Mouse (Mus musculus) heart, adult 2 months (tissue): ENCODE results near the gene Nfasc. TPM values are rescaled to one million over a fixed set of nuclear protein-coding genes. Genes with fewer than 3 reads are reported as not detected.

Experiments used
- DNase-seq, 2 experiments: peaks; one replicate each; pipeline ENCODE4 v3.0.0; 2021
- H3K27ac ChIP-seq: fragments of 200-600 bp; 2 replicates; pipeline ENCODE4 v1.8.1; 2022
- H3K27me3 ChIP-seq: fragments of 200-500 bp; 2 replicates; pipeline ENCODE4 v1.6.1; 2012; ENCODE audit warnings: mild to moderate bottlenecking, low read length, inconsistent platforms, mixed read lengths; ENCODE audit not compliant: control insufficient read depth, insufficient read depth
- H3K36me3 ChIP-seq: fragments of 200-500 bp; 2 replicates; pipeline ENCODE4 v1.6.1; 2012; ENCODE audit warnings: low read length, inconsistent platforms; ENCODE audit not compliant: control insufficient read depth, insufficient read depth
- H3K4me1 ChIP-seq: fragments of 200-500 bp; 2 replicates; pipeline ENCODE4 v1.6.1; 2011; ENCODE audit warnings: low read length; ENCODE audit not compliant: control insufficient read depth, insufficient read depth
- H3K4me3 ChIP-seq: fragments of 200-600 bp; 2 replicates; pipeline ENCODE4 v1.8.1; 2022
- H3K79me2 ChIP-seq: fragments of 200-500 bp; replicated peaks from 2 replicates; pipeline ENCODE4 v1.6.1; 2012; ENCODE audit warnings: mild to moderate bottlenecking, inconsistent platforms, low read length, moderate library complexity, mixed read lengths; ENCODE audit not compliant: control insufficient read depth, insufficient read depth
- H3K9ac ChIP-seq: fragments of 200-500 bp; 2 replicates; pipeline ENCODE4 v1.6.1; 2012; ENCODE audit warnings: low read depth, mild to moderate bottlenecking, control low read depth, inconsistent platforms, low read length, mixed read lengths
- CTCF ChIP-seq: fragments of 200-600 bp; IDR thresholded peaks from 2 replicates; pipeline ENCODE4 v1.8.1; 2022; ENCODE audit warnings: antibody characterized with exemption, mild to moderate bottlenecking, moderate library complexity
- EP300 ChIP-seq: fragments of 200-500 bp; IDR thresholded peaks from 2 replicates; pipeline ENCODE4 v1.6.1; 2011; ENCODE audit warnings: low read depth, low read length, control low read depth; ENCODE audit not compliant: insufficient read depth
- POLR2A ChIP-seq: fragments of 200-500 bp; IDR thresholded peaks from 2 replicates; pipeline ENCODE4 v1.6.1; 2011; ENCODE audit warnings: mild to moderate bottlenecking, low read depth, low read length, control low read depth; ENCODE audit not compliant: insufficient read depth
- WGBS: fragments of 180-500 bp; shearing (Covaris S2); methylation state at CpG from one replicate; pipeline ENCODE4 v1.1.7; 2018; 5-methylcytosine and 5-hydroxymethylcytosine counted together
- intact Hi-C: fragments of 180-260 bp; cut with DNase I; formaldehyde crosslinking; loops from one replicate; pipeline ENCODE4 v1.15.1; 2025
- long read RNA-seq: library from polyadenylated mRNA; stranded (forward); transcript quantifications from one replicate; pipeline ENCODE4 v2.0.0, GENCODE M21; 2021
- polyA plus RNA-seq: library from polyadenylated mRNA; depleted of rRNA; stranded (reverse); fragments of >200 nt; gene quantifications from 2 replicates; pipeline ENCODE4 v1.2.3, GENCODE M21; 2012; rRNA removed
- total RNA-seq, 2 experiments: library from RNA; stranded (reverse); gene quantifications; 2 replicates each; pipeline ENCODE4 v1.2.3; 2021

Gene Nfasc
- total RNA-seq (under 1 TPM; 0.10 to 0.14 TPM), polyA plus RNA-seq (0.32 and 0.39 TPM in 2 replicates)
- long read RNA-seq = 0 reads

DNA sequence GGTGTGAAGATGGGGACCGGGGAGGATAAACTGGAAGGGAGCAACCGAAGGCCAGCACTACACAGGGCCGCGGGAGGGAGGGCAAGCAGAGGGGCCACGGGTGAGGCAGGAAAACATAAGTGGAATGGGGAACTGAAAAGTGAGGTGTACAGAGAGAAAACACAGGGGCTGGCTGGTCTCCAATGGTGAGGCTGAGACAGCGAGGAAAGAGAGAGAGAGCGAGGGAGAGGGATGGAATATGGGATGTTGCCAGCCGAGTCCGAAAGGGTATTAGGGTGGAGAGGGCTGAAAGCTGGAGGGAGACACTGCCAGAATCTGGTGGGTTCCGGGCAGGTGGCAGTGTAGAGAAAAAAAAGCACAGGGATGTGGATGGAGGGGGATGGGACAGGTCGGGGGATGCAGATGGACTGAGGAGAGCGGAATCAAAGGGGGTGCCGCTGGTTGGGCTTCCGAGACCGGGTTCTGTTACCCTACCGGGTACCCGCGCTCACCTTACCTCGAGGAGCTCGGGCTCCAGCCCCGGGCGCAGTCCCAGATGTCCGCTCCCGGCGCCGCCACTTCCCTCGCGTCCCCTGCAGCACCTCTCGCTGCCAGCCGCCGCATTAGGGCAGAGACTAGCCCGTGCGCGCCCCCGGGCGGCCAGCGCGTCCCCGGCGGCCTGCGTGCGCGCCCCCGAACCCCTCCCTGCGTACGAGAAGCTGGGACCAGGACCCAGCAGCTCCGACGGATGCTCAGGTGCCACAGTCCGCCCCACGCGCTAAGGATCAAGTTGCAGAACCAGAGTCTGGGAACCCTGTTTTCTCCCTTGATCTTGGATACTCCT lies at the start of gene Nfasc:
Nfasc (minus strand) TSS at position 623 of the 823 bp plus-strand sequence.
- peak; percentile 40 to 50 for DNase-seq
- WGBS = 7% methylated on average over 51 of the region's 51 CpGs
- peak; percentile 43 for TF ChIP-seq CTCF
- TF ChIP-seq POLR2A = no peak
- peaks cover 3% of the 10 kb centered on the region; the same call in 1 of the 2 replicates for H3K27me3 ChIP-seq
- no peaks in the 10 kb centered on the region for H3K4me1 ChIP-seq
- H3K27ac ChIP-seq = no peak within 1 kb of the TSS
- H3K9ac ChIP-seq = no peak within 1 kb of the TSS
- H3K36me3 ChIP-seq = no peaks in the 10 kb centered on the region
- intact Hi-C loops = no loop called here
- H3K4me3 ChIP-seq = peak within 1 kb of the TSS; percentile 14; the same call in 1 of the 2 replicates
- H3K79me2 ChIP-seq = no peaks in the 10 kb centered on the region

DNA sequence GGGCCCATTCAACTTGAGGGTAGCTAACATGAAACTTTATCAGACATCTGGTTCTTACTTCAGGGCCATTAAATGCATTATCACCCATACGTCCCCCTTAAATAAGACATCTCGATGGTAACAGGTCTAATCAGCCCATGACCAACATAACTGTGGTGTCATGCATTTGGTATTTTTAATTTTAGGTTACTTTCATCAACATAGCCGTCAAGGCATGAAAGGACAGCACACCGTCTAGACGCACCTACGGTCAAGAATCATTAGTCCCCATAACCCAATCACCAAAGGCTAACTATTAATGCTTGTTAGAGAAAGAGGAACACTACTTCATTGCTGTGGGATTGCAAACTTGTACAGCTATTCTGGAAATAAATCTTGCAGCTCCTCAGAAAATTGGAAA lies 49.5 kb upstream of the Nfasc start:
- Histone ChIP-seq H3K27me3 (no peaks in the 10 kb centered on the region), H3K27ac (no peak overlapping the region), H3K4me3 (no peak overlapping the region), H3K9ac (no peak overlapping the region), H3K79me2 (no peaks in the 10 kb centered on the region), H3K4me1 (no peaks in the 10 kb centered on the region), H3K36me3 (no peaks in the 10 kb centered on the region; the same call in 1 of the 2 replicates)
- 82% methylated on average over 6 of the region's 6 CpGs for WGBS
- TF ChIP-seq EP300 (no peak), CTCF (no peak), POLR2A (no peak)
- DNase-seq = no peak
- intact Hi-C loops = no loop called here

DNA sequence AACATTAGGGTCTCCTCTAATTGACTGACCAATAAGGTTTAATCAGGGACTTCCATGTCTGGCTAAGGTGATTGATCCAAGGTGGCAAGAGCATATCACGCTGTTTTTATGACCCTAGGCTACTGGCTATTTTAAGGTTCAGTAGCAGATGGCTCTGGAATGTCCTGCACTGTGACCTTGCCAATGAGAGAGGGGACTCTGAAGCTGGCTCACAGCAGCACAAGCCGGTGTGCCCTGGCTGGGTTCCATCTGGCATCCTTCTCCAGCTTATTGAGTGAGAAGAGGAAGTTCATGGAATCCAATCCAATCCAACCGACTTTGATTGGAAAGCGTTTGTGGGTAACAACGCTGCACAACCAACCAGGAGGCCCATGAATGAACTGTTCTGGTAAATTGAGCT lies 45.3 kb upstream of the Nfasc start:
- no peaks in the 10 kb centered on the region for H3K27me3 ChIP-seq
- peak overlapping the region; percentile 72 for H3K27ac ChIP-seq
- H3K79me2 ChIP-seq = no peaks in the 10 kb centered on the region
- no peak overlapping the region for H3K4me3 ChIP-seq
- no peak for TF ChIP-seq POLR2A
- TF ChIP-seq EP300 = 0 out of 2 replicates have a peak, but pooled peaks have one; percentile 15
- DNase-seq = peak; percentile 70 to 79
- 19% methylated on average over 5 of the region's 5 CpGs for WGBS
- H3K36me3 ChIP-seq = no peaks in the 10 kb centered on the region; the same call in 1 of the 2 replicates
- intact Hi-C loops = loop anchor here (5.0 kb wide), 1 partner anchor 65 kb away; no protein-coding TSS in a partner anchor
- no peaks in the 10 kb centered on the region for H3K4me1 ChIP-seq
- no peak overlapping the region for H3K9ac ChIP-seq

DNA sequence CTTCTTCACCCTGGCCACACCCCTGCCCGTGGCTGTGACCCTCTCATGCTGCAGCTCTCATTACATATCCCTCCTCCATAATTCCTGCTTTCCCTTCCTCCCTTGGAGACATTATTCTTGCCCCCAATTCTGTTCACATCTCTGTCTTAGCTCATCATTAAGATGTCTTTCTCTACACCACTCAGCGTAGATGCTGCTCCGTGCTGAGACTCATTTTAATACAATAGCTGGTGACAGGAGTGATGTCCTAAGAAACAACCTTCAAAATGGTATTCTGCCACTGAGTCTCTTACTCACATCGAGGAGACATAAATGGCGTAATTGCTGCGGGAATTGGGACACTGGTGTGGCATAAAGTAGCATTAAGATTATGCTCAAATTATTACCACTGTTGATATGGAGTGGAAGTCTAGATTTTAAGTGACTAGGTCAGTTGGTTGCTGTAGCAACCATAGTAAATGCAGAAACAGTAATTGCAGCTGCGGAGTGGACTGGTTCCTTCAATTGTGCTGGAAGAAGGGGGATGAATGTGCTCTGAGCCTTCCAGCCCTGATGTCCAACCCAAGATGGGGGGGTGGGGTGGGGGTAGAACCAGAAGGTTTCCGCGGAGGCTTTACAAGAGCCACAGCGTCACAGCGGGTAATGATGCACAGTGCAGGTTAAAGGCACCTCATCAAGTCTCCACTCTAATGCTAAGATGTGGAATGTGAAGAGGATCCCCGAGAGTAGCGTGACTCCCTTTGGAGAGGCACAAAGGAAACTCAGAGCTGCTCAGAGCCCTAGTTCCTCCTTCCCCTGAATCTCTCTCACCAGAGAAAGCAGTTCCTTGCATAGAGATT lies 40.2 kb upstream of the Nfasc start:
- H3K27ac ChIP-seq = no peak overlapping the region
- no peak overlapping the region for H3K9ac ChIP-seq
- intact Hi-C loops = no loop called here
- no peaks in the 10 kb centered on the region for H3K79me2 ChIP-seq
- no peak for DNase-seq
- H3K4me3 ChIP-seq = no peak overlapping the region
- no peaks in the 10 kb centered on the region for H3K4me1 ChIP-seq
- no peaks in the 10 kb centered on the region; the same call in 1 of the 2 replicates for H3K36me3 ChIP-seq
- 79% methylated on average over 13 of the region's 13 CpGs for WGBS
- H3K27me3 ChIP-seq = no peaks in the 10 kb centered on the region
- no peak for TF ChIP-seq CTCF
- TF ChIP-seq POLR2A = no peak
- no peak for TF ChIP-seq EP300

DNA sequence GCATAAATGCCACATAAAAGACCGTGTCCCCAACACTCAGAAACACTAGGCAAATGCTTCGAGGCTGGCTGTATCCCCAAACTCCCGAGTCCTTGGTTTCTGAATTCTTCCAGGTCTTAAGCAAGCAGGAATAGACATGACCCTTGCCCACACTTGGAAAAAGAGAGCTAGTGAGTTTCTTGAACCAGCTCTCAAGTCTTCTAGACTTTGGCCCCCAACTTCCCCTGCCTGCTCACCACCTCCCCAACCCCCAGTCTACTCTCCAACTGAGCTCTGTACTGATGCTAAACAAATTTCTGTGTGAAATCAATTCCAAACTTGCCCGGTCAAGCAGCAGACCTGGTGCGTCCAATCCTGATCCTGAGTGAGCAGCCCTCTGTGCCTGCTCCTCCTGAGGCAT lies 39.4 kb upstream of the Nfasc start:
- no peak overlapping the region for H3K9ac ChIP-seq
- DNase-seq = no peak
- 80% methylated on average over 5 of the region's 5 CpGs for WGBS
- no peak for TF ChIP-seq EP300
- TF ChIP-seq CTCF = no peak
- no peak for TF ChIP-seq POLR2A
- no peaks in the 10 kb centered on the region for H3K79me2 ChIP-seq
- intact Hi-C loops = no loop called here
- H3K4me1 ChIP-seq = no peaks in the 10 kb centered on the region
- H3K36me3 ChIP-seq = no peaks in the 10 kb centered on the region
- H3K27me3 ChIP-seq = no peaks in the 10 kb centered on the region
- H3K27ac ChIP-seq = no peak overlapping the region
- no peak overlapping the region for H3K4me3 ChIP-seq
